Mouse (Mus musculus) CH12.LX (cell line): ENCODE results near the gene Caly.

Source experiments
- CHD2 ChIP-seq: IDR thresholded peaks from 2 replicates; pipeline ENCODE4 v1.6.1; 2011; ENCODE audit warnings: low read length, improper control_type of control experiment
- CTCF ChIP-seq, 2 experiments: IDR thresholded peaks in 1 of 2; conservative IDR thresholded peaks in 1 of 2; 2 replicates each; pipeline ENCODE4 v1.5.1; 2011 to 2012; ENCODE audit warnings: low read depth in 2 of 2, low read length in 2 of 2, improper control_type of control experiment in 1 of 2, inconsistent platforms in 1 of 2, mild to moderate bottlenecking in 1 of 2, moderate library complexity in 1 of 2
- IRF4 ChIP-seq: IDR thresholded peaks from 2 replicates; pipeline ENCODE4 v1.6.1; 2014; ENCODE audit warnings: low read depth, mild to moderate bottlenecking, inconsistent platforms, low read length, improper control_type of control experiment
- JUND ChIP-seq: conservative IDR thresholded peaks from 2 replicates; pipeline ENCODE4 v1.6.1; 2011; ENCODE audit warnings: low read depth, low read length, improper control_type of control experiment
- MAFK ChIP-seq: IDR thresholded peaks from 2 replicates; pipeline ENCODE4 v1.6.1; 2011; ENCODE audit warnings: low read length, improper control_type of control experiment; ENCODE audit not compliant: insufficient replicate concordance
- POLR2A ChIP-seq: IDR thresholded peaks from 2 replicates; pipeline ENCODE4 v1.6.1; 2011; ENCODE audit warnings: low read depth, mild to moderate bottlenecking, improper control_type of control experiment, low read length
- SMC3 ChIP-seq: IDR thresholded peaks from 2 replicates; pipeline ENCODE4 v1.6.1; 2011; ENCODE audit warnings: low read depth, low read length, improper control_type of control experiment

GRCm38 (mm10) chr7:140032366-140032765 is 50.0 kb downstream of the Caly start:
- TF ChIP-seq JUND (no peak), CTCF (conservative IDR thresholded peaks at IDR 0.05 in 1 of 2, IDR thresholded peaks at IDR 0.05 in 1 of 2; ENCODE audit: low read depth in 2 of 2, low read length in 2 of 2) (no peak), POLR2A (no peak), MAFK (no peak), CHD2 (no peak), IRF4 (no peak), SMC3 (no peak)
